Mouse (Mus musculus) CH12.LX (cell line): Measurements from ENCODE around the gene Itga4. TPM values are rescaled to one million over a fixed set of nuclear protein-coding genes. Genes with fewer than 3 reads are reported as not detected.

Experiments
- DNase-seq: peaks from one replicate; pipeline ENCODE4 v3.0.0-alpha.2; 2013; ENCODE audit errors: extremely low read depth
- H3K27ac ChIP-seq: 2 replicates; pipeline ENCODE4 v1.5.1; 2012; ENCODE audit warnings: low read depth, mild to moderate bottlenecking, control low read depth, moderate library complexity; ENCODE audit not compliant: insufficient read depth
- H3K27me3 ChIP-seq: replicated peaks from 2 replicates; pipeline ENCODE3; 2012; ENCODE audit warnings: inconsistent platforms
- H3K36me3 ChIP-seq, 2 experiments: replicated peaks in 1 of 2; 2 replicates each; pipeline versions ENCODE3 to v1.6.1; 2012; ENCODE audit warnings: inconsistent platforms in 1 of 2, low read length in 1 of 2, mild to moderate bottlenecking in 1 of 2, mixed read lengths in 1 of 2, moderate library complexity in 1 of 2; ENCODE audit not compliant: control insufficient read depth in 1 of 2, insufficient read depth in 1 of 2
- H3K4me1 ChIP-seq, 2 experiments: 2 replicates each; pipeline ENCODE4 v1.6.1; 2012; ENCODE audit warnings: inconsistent platforms in 1 of 2, moderate library complexity in 1 of 2; ENCODE audit not compliant: insufficient read depth in 2 of 2, control insufficient read depth in 1 of 2
- H3K4me2 ChIP-seq: 2 replicates; pipeline ENCODE4 v1.6.1; 2012; ENCODE audit warnings: low read depth, mild to moderate bottlenecking, control low read depth; ENCODE audit not compliant: poor library complexity, insufficient read depth, severe bottlenecking
- H3K4me3 ChIP-seq, 3 experiments: fragments of 150-350 bp in 1 of 3; sonication (generic) in 1 of 3; replicated peaks in 1 of 3; 2 replicates each; pipeline versions ENCODE3 to v1.5.1; 2011 to 2012; ENCODE audit warnings: low read depth in 2 of 3, low read length in 2 of 3, mild to moderate bottlenecking in 2 of 3, moderate library complexity in 2 of 3, control low read depth in 1 of 3, improper control_type of control experiment in 1 of 3, inconsistent platforms in 1 of 3, mixed read lengths in 1 of 3; ENCODE audit not compliant: poor library complexity in 1 of 3
- H3K79me2 ChIP-seq: replicated peaks from 2 replicates; pipeline ENCODE4 v1.6.1; 2012; ENCODE audit warnings: mild to moderate bottlenecking, moderate library complexity; ENCODE audit not compliant: control insufficient read depth, poor library complexity, insufficient read depth, severe bottlenecking; ENCODE audit errors: extremely low read depth
- H3K9ac ChIP-seq: 2 replicates; pipeline ENCODE4 v1.6.1; 2012; ENCODE audit warnings: low read depth, mild to moderate bottlenecking, control low read depth, moderate library complexity; ENCODE audit not compliant: insufficient read depth
- H3K9me3 ChIP-seq: replicated peaks from 2 replicates; pipeline ENCODE3; 2012; ENCODE audit warnings: low read length, inconsistent platforms, mixed read lengths
- CHD1 ChIP-seq: IDR thresholded peaks from 2 replicates; pipeline ENCODE4 v1.6.1; 2012; ENCODE audit warnings: low read depth, low read length, improper control_type of control experiment, inconsistent platforms
- CHD2 ChIP-seq: IDR thresholded peaks from 2 replicates; pipeline ENCODE4 v1.6.1; 2011; ENCODE audit warnings: low read length, improper control_type of control experiment
- CTCF ChIP-seq, 2 experiments: IDR thresholded peaks in 1 of 2; conservative IDR thresholded peaks in 1 of 2; 2 replicates each; pipeline ENCODE4 v1.5.1; 2011 to 2012; ENCODE audit warnings: low read depth in 2 of 2, low read length in 2 of 2, improper control_type of control experiment in 1 of 2, inconsistent platforms in 1 of 2, mild to moderate bottlenecking in 1 of 2, moderate library complexity in 1 of 2
- EP300 ChIP-seq: IDR thresholded peaks from 2 replicates; pipeline ENCODE4 v1.6.1; 2011; ENCODE audit warnings: low read length, improper control_type of control experiment
- HCFC1 ChIP-seq: IDR thresholded peaks from 2 replicates; pipeline ENCODE4 v1.6.1; 2012; ENCODE audit warnings: low read depth, mild to moderate bottlenecking, inconsistent platforms, low read length, improper control_type of control experiment
- JUN ChIP-seq: IDR thresholded peaks from 2 replicates; pipeline ENCODE4 v1.6.1; 2011; ENCODE audit warnings: low read depth, mild to moderate bottlenecking, low read length, improper control_type of control experiment, moderate library complexity; ENCODE audit not compliant: insufficient read depth
- KAT2A ChIP-seq: IDR thresholded peaks from 2 replicates; pipeline ENCODE4 v1.6.1; 2012; ENCODE audit warnings: low read length, improper control_type of control experiment, inconsistent platforms; ENCODE audit not compliant: insufficient replicate concordance
- MAX ChIP-seq: IDR thresholded peaks from 2 replicates; pipeline ENCODE4 v1.6.1; 2011; ENCODE audit warnings: low read length, improper control_type of control experiment
- NRF1 ChIP-seq: IDR thresholded peaks from 2 replicates; pipeline ENCODE4 v1.6.1; 2014; ENCODE audit warnings: low read depth, mild to moderate bottlenecking, inconsistent platforms, low read length, improper control_type of control experiment, moderate library complexity
- PAX5 ChIP-seq: IDR thresholded peaks from 2 replicates; pipeline ENCODE4 v1.6.1; 2012; ENCODE audit warnings: low read length, inconsistent platforms, mixed read lengths
- RAD21 ChIP-seq: IDR thresholded peaks from 2 replicates; pipeline ENCODE4 v1.6.1; 2011; ENCODE audit warnings: low read depth, mild to moderate bottlenecking, low read length, improper control_type of control experiment, moderate library complexity
- RCOR1 ChIP-seq: conservative IDR thresholded peaks from 2 replicates; pipeline ENCODE4 v1.6.1; 2012; ENCODE audit warnings: low read depth, mild to moderate bottlenecking, inconsistent platforms, low read length, improper control_type of control experiment
- SIN3A ChIP-seq: IDR thresholded peaks from 2 replicates; pipeline ENCODE4 v1.6.1; 2012; ENCODE audit warnings: low read length, improper control_type of control experiment, inconsistent platforms
- SMC3 ChIP-seq: IDR thresholded peaks from 2 replicates; pipeline ENCODE4 v1.6.1; 2011; ENCODE audit warnings: low read depth, low read length, improper control_type of control experiment
- TBP ChIP-seq: conservative IDR thresholded peaks from 2 replicates; pipeline ENCODE4 v1.6.1; 2011; ENCODE audit warnings: low read depth, low read length, improper control_type of control experiment
- dilution Hi-C: fragments of 300-500 bp; cut with MboI; formaldehyde crosslinking; loops from 2 replicates; pipeline ENCODE4 v1.14.3; 2020; ENCODE audit warnings: low sequenced_read_pairs; ENCODE audit not compliant: extremely low pct_unique_long_range_greater_than_20kb, extremely low pct_ligation_motif_present
- in situ Hi-C: fragments of 300-500 bp; cut with MboI; formaldehyde crosslinking; loops from 3 replicates; pipeline ENCODE4 v1.14.3; 2019; ENCODE audit warnings: low sequenced_read_pairs, low pct_ligation_motif_present, low pct_unique_long_range_greater_than_20kb, mixed read lengths
- polyA plus RNA-seq: library from polyadenylated mRNA; unstranded; fragments of >175 nt; gene quantifications from 2 replicates; pipeline ENCODE4 v1.2.1, GENCODE M21; 2012; ENCODE audit warnings: low read depth; ENCODE audit not compliant: insufficient read length
- total RNA-seq, 2 experiments: library from RNA; depleted of rRNA; stranded (reverse); fragments of 300-350 nt in 1 of 2; fragments of >200 nt in 1 of 2; gene quantifications; 2 replicates each; pipeline ENCODE4 v1.2.3; 2012 to 2014

Gene Itga4
- total and polyA plus RNA-seq, 3 experiments, result 51.2 to 79.3 (median 54.3) TPM

GRCm38 (mm10) chr2:79215479-79215878 lies 39.7 kb upstream of the Itga4 start:
- no peaks in the 10 kb centered on the region for H3K9me3 ChIP-seq
- no peaks in the 10 kb centered on the region for H3K36me3 ChIP-seq
- H3K79me2 ChIP-seq, result no peaks in the 10 kb centered on the region
- H3K4me1 ChIP-seq, result peaks cover 0 to 8% of the 10 kb centered on the region in 2 experiments; a peak in 1 of 4 replicates
- DNase-seq, result no peak
- no peak for TF ChIP-seq PAX5
- TF ChIP-seq EP300, result no peak
- no peak for TF ChIP-seq KAT2A
- TF ChIP-seq CTCF (conservative IDR thresholded peaks at IDR 0.05 in 1 of 2, IDR thresholded peaks at IDR 0.05 in 1 of 2; ENCODE audit: low read depth in 2 of 2, low read length in 2 of 2), result no peak
- TF ChIP-seq, all 38 proteins: peak for 0
- Histone ChIP-seq H3K4me3 (no peak overlapping the region), H3K27me3 (no peaks in the 10 kb centered on the region), H3K4me2 (no peak overlapping the region), H3K9ac (no peak overlapping the region), H3K27ac (no peak overlapping the region)
- in situ Hi-C loops (no loop called here), dilution Hi-C loops (no loop called here)

- H3K9me3 ChIP-seq, result peaks cover under 1% of the 10 kb centered on the region
- no peaks in the 10 kb centered on the region for H3K36me3 ChIP-seq
- DNase-seq, result peak; percentile 28
- H3K27ac ChIP-seq, result no peak overlapping the region
- H3K4me1 ChIP-seq, result peaks cover 14 to 28% of the 10 kb centered on the region in 2 experiments
- H3K79me2 ChIP-seq, result no peaks in the 10 kb centered on the region
- no peak overlapping the region for H3K4me3 ChIP-seq
- H3K4me2 ChIP-seq, result no peak overlapping the region
- no peaks in the 10 kb centered on the region for H3K27me3 ChIP-seq
- H3K9ac ChIP-seq, result no peak overlapping the region
- no peak for TF ChIP-seq MAX
- TF ChIP-seq RCOR1, result no peak
- TF ChIP-seq HCFC1, result no peak
- no peak for TF ChIP-seq TBP
- TF ChIP-seq NRF1, result no peak
- TF ChIP-seq KAT2A, result no peak
- TF ChIP-seq SIN3A, result no peak
- TF ChIP-seq SMC3, result no peak
- no peak for TF ChIP-seq CHD1
- TF ChIP-seq JUN, result no peak
- TF ChIP-seq CHD2, result no peak
- TF ChIP-seq RAD21, result no peak
- dilution Hi-C loops (no loop called here), in situ Hi-C loops (no loop called here)
These were observed 30.4 kb upstream of the Itga4 start for GRCm38 (mm10) chr2:79224714-79225426.
